Mouse (Mus musculus) left cerebral cortex, postnatal 25 days (tissue): ENCODE measurements around the gene C1ra. TPM values are rescaled to one million over a fixed set of nuclear protein-coding genes. Genes with fewer than 3 reads are reported as not detected.
A peak's percentile ranks its signal among the peaks of the same experiment; 100 is the strongest.
"Not testable (repeated sequence)": the region's sequence is repeated elsewhere in the genome, so short reads cannot be mapped to it uniquely, and the experiment has no call there.

Experiments
- DNase-seq, 2 experiments: peaks; one replicate each; pipeline ENCODE4 v3.0.0; 2022; ENCODE audit warnings: low spot score in 2 of 2, mixed read lengths in 1 of 2
- intact Hi-C: fragments of 180-260 bp; cut with DNase I; formaldehyde crosslinking; loops from one replicate; pipeline ENCODE4 v1.15.1; 2025
- total RNA-seq, 2 experiments: library from RNA; stranded (reverse); gene quantifications; 2 replicates each; pipeline ENCODE4 v1.2.3; 2021

The C1ra gene
- total RNA-seq, 2 experiments from 2014 or later: 1.1 TPM

DNA sequence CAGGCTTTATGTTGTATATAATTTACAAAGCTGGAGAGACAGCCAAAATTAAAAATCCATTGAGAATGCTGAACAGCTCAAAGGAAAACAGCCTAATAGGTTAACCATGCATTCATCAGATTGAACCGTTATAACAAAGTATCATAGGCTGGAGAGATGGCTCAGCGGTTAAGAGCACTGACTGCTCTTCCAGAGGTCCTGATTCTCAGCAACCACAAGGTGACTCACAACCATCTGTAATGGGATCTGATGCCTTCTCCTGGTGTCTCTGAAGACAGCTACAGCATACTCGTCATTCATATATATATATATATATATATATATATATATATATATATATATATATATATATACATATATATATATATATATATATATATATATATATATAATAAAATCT, 28.4 kb upstream of the C1ra start:
- intact Hi-C loops: loop anchor here (10.0 kb wide), 1 partner anchor 161 kb away; no protein-coding TSS in a partner anchor
- DNase-seq: not testable (repeated sequence)

DNA sequence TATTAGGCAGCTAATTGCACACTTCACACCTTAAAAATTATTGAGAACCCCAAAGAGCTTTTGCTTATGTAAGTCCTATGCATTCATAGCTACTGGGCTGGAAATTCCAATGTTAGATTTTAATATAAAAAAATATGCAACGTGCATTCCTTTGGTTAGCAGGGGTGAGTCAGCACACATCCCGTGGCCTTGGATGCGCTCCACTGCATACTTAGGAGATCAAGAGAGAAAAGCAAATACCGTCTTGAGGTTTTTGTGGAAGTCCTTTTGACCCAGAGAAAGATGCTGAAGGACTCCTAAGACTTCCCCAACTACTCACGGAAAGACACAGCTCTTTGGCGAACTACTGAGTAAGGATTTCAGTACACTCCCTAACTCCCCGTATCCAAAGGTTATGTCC, 27.4 kb upstream of the C1ra start:
- intact Hi-C loops: loop anchor here (10.0 kb wide), 1 partner anchor 160 kb away; no protein-coding TSS in a partner anchor

DNA sequence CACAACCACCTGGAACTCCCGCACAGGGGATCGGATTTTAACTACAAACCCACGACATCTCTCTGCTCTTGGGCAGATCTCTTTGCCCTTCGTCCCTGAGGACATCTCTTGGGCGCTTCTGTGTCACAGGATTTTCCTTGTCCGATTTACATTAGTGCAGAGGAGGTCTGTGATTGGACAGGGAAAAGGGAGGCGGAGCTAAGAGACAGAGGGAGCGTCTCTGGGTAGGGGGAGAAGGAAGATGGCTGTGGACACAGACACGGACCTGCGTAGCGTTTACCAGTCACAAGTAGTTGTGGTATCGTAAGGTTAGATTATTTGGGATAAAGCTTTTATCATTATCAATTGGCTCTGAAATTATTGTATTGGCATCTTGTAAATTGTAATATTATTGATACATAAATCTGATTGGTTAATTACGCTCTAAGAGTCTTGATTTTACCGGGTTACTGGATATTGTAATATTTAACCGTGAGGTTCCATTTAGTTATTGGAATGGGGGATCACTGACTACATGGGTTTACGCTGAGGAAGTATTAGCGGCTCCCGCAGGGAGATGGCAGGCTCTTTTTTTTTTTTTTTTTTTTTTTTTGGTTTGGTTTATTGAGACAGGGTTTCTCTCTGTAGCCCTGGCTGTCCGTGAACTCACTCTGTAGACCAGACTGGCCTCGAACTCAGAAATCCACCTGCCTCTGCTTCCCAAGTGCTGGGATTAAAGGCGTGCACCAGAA, 26.6 kb upstream of the C1ra start:
- peak in 1 of 2 experiments; percentile 33 for DNase-seq
- intact Hi-C loops: loop anchor here (10.0 kb wide), 1 partner anchor 159 kb away; no protein-coding TSS in a partner anchor

More for the DNA sequence above, 27.4 kb upstream of the C1ra start:
- no peak for DNase-seq

DNA sequence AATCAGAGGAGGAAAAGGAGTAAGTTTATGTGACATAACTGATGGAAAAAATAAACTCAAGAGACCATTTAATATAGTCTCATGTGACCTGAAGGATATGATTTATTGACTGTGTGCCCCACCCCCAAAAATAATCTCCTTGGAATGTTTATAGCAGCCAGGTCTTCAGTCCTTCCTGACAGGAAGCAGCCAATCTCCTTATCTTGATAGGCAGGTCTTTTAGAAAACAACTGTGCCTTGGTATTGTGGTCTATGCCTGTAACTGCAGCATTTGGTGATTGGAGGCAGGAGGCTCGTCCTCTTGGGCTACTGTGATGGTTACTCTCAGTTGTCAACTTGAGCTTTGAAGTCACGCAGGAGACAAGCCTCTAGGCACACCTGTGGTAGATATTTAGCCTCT, 24.7 kb upstream of the C1ra start:
- DNase-seq: no peak
- intact Hi-C loops: loop anchor here (10.0 kb wide), 1 partner anchor 157 kb away; no protein-coding TSS in a partner anchor

DNA sequence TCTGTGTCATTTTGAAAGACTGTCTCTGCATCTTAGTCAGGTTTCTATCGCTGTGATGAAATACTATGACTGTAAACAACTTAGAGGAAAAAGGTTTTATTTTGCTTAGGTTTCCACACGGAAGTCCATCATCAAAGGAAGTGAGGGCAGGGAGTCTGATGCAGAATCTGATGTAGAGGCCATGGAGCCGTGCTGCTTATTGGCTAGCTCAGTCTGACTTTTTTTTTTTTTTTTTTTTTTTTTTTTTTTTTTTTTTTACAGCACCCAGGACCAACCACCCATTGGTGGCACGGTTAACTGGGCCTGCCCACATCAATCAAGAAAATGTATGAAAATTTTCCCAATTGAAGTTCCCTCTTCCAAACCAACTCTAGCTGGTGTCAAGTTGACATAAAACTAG, 23.3 kb upstream of the C1ra start:
- intact Hi-C loops: loop anchor here (10.0 kb wide), 1 partner anchor 156 kb away; no protein-coding TSS in a partner anchor

DNA sequence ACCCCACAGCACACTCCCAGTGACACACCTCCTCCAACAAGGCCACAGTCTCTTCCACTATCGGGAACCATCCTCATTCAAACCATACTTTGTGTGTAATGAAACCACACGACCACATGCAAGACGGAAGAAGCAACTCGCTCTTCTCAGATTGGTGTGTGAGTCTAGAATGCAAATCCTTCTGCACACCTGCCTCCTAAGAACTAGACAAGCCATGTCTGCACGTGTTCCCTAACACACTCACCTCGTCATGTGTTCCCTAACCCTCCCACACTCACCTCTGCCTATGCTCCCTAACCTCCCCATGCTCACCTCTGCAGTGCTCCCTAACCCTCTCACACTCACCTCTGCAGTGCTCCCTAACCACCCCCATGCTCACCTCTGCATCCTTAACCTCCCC, 20.8 kb upstream of the C1ra start:
- no peak for DNase-seq
- intact Hi-C loops: no loop called here

More for the DNA sequence above, 23.3 kb upstream of the C1ra start:
- no peak for DNase-seq

DNA sequence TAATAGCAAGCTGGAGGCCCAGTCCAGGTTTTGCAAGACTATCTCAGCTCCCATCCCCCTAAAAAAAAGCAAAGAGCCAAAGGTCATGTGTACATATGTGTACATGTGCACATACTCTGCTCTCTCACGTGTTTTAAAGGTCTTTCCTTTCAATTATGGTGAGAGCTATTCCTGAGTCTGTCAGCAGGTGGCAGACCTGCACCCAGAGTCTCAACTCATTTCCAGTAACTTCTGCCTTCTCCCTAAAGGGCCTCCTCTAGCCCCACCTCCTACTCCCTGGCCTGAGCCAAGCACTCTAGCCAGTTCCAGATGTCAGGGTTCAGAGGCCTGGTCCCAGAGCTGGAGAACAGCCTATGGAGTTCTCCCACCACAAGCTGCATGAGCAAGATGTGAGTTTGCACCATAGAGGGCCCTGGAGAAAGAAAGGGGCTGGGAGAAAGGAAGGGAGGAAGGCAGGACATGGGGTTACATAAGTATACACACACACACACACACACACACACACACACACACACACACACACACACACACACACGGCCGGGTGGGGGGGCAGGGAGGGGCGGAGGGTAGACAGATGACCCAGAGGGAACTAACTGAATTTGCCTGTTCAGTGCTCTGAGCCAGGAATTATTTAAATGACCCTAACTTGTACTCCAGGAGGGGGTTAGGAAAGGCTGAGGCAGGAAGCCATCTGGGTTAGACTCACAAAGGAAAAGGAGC, 19.2 kb upstream of the C1ra start, which contains the start of gene C1rl:
TSS of gene C1rl (plus strand) at position 272 of the 720 bp plus-strand sequence.
- DNase-seq: peak; percentile 65 to 80
- intact Hi-C loops: loop anchor here (2.0 kb wide), 1 partner anchor 52 kb away; no protein-coding TSS in a partner anchor

DNA sequence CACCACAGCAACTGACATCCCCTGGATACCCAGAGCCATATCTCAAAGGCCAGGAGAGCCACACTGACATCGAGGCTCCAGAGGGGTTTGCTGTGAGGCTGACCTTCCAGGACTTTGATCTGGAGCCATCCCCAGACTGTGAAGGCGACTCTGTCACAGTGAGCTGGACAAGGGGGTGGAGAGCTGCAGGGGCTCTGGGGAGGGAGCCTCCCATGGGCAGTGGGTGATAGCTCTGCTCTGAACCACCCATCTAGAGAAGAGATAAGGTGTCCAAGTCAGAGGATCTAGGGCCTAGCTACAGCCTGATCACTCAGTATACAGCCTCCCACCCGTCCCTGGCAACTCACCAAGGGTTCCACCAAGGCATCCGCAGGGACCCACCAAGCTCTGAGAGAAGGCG, 18.3 kb upstream of the C1ra start:
- intact Hi-C loops: loop anchor here (2.0 kb wide), 2 partner anchors 15 to 51 kb away; no protein-coding TSS in a partner anchor

DNA sequence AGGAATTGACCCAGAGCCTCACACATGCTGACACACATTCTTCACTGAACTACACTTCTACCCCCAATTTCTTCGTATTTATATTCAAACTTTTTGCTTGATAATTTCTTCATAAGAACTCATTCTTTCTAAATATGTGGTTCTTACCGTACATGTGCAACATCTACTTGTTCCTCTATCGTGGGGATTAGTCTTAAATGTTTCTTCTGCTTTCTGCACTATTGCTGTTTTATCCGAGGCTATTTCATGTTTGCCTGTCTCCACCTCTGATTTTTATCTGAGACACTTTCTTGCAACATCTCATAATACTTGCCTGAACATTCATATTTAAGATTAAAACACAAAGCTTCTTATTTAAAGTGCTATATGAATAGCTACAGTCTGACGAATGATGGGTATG, 16.2 kb upstream of the C1ra start:
- DNase-seq: no peak
- intact Hi-C loops: no loop called here

More for the DNA sequence above, 18.3 kb upstream of the C1ra start:
- DNase-seq: no peak

DNA sequence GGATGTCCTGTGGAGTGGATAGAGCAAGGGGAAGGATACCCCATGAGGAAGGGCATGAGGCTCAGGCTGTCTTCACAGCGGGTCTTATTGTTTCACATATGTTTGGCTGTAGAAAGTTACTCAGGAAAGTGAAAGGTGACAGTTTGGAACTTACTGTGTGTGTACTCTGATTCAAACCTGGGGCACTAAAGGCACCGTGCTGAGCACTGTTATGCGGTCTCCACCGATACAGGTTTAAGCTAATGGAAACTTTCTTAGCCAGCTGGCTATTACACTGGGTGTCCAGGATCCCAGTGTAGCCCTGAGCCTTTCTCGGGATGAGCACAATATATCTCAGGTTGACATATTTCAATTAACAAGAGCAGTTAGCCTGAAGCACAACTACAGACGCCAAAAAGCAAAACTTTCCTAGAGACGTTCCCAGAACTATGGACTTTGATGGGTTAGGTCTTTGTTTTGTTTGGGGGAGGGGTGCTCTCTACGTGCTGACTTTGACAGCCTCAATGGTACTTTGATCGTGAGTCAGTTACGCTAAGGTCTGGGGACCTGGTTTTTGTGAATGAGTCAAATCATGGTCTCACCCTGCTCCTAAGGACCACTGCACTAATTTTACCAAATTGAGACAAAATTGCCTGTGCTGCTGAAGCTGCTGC, 12.2 kb upstream of the C1ra start:
- intact Hi-C loops: no loop called here

DNA sequence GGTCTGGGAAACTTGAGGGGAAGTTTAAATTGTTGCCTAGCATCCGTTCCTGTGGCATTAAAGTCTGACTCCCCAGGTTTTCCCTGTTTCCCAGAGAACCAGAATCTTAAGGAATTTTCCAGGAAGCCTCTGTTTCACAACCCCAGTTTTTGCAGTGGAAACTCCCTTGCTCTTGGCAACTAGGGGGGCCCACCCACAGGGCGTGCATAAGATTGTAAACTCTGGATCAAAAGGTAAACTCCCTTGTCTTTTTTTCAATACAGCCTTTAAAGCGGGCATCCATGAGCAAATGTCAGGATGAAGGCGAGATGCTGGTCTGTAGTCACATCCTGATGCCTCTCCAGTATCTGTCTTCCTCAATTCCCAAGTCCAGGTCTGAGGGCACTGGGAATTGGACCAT, 10.7 kb upstream of the C1ra start:
- intact Hi-C loops: no loop called here

More for the DNA sequence above, 12.2 kb upstream of the C1ra start:
- DNase-seq: no peak

DNA sequence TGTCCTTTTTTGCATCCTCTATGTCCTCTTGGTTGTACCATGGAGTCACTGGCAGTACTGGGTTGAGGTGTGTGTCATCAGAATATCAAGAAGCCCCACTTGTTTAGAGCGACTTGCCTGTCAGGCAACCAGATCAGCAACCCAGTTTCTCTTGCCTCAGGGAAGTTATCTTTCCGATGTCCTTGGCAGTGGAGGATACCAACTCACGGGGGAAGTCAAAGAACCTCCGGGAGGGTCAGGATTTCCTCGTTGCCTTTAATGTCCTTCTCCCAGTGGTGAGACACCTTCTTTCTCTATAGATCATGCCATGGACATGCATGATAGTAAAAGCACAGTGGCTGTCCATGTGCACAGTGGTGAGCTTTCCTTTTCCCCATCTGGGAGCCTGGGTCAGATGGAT, 10.2 kb upstream of the C1ra start:
- intact Hi-C loops: no loop called here
- no peak for DNase-seq

More for the DNA sequence above, 10.7 kb upstream of the C1ra start:
- DNase-seq: no peak

DNA sequence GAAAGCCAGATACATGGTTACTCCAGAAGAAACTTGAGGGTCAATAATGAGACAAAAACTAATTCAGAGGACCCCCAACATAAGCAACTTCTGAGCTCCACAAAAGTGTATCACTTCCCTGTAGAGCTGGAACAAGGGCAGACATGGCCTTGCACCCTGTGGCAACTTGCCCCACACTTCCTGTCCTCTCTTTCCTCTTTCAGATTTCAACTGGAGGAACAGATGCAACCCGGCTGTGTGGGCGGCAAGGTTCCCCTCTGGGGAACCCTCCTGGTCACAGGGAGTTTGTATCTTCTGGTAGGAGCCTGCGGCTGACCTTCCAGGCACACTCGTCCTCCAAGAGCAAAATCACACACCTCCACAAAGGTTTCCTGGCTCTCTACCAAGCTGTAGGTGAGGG, 7.2 kb upstream of the C1ra start:
- peak in 1 of 2 experiments; percentile 28 for DNase-seq
- intact Hi-C loops: no loop called here

DNA sequence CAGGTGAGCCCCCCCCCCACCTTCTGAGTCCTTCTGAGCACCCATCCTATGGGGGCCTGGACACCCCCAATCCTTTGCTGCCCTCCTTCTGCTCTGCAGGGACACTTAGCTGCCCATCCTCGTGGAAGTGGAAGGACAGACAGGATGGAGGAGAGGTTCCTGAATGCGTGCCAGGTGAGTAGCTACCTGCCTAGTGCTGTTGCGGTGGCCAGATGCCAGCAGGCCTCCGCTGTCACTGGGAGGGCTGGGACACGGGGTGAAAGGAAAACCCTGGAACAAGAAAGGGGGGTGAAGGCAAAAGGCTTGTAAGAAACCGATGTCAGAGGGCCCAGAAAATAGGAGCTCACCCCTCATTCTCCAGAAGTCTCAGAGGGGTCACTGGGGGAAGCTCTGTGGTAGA, 5.2 kb upstream of the C1ra start:
- intact Hi-C loops: no loop called here
- DNase-seq: no peak

DNA sequence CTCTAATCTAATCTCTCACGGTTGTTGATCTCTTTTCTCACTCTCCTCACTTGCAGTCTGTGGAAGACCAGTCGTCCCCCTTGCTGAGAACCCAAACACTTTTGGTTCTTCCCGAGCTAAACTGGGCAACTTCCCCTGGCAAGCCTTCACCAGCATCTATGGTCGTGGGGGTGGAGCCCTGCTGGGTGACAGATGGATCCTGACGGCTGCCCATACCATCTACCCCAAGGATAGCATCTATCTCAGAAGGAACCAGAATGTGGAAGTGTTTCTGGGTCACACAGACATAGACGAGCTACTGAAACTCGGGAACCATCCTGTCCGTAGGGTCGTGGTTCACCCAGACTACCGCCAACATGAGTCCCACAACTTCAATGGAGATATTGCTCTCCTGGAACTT, 3.9 kb upstream of the C1ra start:
- intact Hi-C loops: loop anchor here (2.0 kb wide), 1 partner anchor 13 kb away; no protein-coding TSS in a partner anchor
- DNase-seq: peak in 1 of 2 experiments; percentile 70

DNA sequence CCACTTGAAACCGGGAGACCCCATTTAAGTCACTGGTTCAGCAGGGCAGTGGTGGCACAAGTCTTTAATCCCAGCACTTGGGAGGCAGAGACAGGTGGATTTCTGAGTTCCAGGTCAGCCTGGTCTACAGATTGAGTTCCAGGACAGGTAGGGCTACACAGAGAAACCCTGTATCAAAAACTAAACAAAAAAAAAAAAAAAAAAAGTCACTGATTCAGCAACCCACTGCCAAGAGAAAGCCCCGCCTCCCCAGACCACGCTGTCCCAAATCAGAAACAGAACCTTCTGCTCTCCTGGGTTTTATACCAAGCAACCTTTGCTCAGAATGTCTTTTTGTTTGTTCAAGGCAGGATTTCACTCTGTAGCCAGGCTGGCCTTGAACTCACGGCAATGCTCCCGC, 3.0 kb upstream of the C1ra start:
- not testable (repeated sequence) for DNase-seq
- intact Hi-C loops: loop anchor here (2.0 kb wide), 1 partner anchor 14 kb away; no protein-coding TSS in a partner anchor

DNA sequence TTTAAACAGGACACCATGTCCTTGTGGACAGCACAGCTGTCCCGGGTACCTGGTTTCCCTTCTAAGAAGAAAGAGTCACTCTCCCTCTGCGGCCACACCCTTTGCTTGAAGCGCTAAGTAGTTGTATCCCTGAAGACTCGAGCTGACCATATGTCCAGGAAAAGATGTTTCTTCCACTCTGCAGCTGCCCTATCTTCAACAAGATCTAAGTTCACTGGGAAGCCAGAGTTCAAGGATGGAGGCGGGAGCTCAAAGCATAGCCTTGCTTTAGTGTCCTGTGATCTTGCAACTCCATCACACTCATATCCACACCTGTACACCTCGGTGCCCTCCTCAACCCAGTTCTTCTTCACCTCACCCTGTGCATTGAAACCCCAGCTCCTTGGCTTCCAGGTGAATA, 269 bp upstream of the C1ra start:
- intact Hi-C loops: loop anchor here (2.0 kb wide), 1 partner anchor 33 kb away; no protein-coding TSS in a partner anchor
- DNase-seq: no peak

DNA sequence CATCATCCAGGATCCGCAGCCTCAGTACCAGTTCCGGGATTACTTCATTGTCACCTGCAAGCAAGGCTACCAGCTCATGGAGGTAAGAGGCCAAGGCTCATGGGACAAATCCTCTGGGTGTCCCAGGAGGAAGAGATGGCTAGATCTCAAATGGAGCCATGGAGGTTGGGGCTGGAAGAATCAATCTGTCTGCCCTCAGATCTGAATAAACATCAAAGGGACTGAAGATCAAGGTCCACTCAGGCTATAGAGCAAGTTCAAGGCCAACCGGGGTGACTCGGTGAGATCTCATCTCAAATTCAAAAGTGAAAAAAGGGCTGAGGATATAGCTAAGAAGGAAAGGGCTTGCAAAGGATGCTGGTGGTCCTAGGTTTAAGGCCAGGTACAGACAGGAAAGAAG, 5.5 kb downstream of the C1ra start:
- intact Hi-C loops: loop anchor here (2.0 kb wide), 1 partner anchor 59 kb away; no protein-coding TSS in a partner anchor
- DNase-seq: not testable (repeated sequence)

DNA sequence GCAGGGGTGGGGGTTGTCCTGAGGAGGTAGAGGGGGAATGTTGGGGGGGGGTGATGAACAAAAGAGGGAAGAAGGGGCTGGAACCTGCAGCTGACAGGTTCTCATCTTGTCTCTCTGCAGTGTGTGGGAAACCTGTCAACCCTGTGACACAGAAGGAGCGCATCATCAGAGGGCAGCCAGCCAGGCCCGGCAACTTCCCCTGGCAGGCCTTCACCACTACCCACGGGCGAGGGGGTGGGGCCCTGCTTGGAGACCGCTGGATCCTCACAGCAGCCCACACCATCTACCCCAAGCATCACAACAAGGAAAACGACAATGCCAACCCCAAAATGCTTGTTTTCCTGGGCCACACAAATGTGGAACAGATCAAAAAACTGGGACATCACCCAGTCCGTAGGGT, 9.9 kb downstream of the C1ra start:
- intact Hi-C loops: not testable (repeated sequence)
- DNase-seq: peak in 1 of 2 experiments; percentile 77

DNA sequence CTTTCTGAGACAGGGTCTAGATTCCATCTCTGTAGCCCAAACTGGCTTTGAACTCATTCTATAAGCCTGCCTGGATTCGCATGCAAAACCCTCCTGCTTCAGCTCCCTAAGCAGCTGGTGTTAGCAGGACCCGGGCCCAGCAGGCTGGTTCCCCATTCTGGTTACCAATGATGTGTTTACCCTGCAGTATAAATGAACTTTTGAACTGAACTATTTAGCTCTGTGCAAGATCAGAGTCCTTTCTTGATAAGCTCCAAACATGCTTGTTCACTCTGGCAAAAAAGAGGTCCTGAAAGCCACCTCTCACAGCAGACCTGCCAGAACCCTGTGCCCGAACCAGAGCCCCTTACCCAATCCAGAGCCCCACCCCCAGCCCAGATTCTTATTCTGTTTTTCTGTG, 15.7 kb downstream of the C1ra start:
- DNase-seq: no peak
- intact Hi-C loops: no loop called here
